Mouse (Mus musculus) c-Kit-negative CD71-positive TER-119-positive erythroid progenitor cells, embryonic 14.5 days (primary cell): ENCODE measurements around the gene Tcta.
"Not testable (repeated sequence)": the region's sequence is repeated elsewhere in the genome, so short reads cannot be mapped to it uniquely, and the experiment has no call there.

Source experiments
- DNase-seq: peaks from one replicate; pipeline ENCODE4 v3.0.0-alpha.2; 2013; ENCODE audit warnings: low read depth, low spot score

The Tcta gene

DNA sequence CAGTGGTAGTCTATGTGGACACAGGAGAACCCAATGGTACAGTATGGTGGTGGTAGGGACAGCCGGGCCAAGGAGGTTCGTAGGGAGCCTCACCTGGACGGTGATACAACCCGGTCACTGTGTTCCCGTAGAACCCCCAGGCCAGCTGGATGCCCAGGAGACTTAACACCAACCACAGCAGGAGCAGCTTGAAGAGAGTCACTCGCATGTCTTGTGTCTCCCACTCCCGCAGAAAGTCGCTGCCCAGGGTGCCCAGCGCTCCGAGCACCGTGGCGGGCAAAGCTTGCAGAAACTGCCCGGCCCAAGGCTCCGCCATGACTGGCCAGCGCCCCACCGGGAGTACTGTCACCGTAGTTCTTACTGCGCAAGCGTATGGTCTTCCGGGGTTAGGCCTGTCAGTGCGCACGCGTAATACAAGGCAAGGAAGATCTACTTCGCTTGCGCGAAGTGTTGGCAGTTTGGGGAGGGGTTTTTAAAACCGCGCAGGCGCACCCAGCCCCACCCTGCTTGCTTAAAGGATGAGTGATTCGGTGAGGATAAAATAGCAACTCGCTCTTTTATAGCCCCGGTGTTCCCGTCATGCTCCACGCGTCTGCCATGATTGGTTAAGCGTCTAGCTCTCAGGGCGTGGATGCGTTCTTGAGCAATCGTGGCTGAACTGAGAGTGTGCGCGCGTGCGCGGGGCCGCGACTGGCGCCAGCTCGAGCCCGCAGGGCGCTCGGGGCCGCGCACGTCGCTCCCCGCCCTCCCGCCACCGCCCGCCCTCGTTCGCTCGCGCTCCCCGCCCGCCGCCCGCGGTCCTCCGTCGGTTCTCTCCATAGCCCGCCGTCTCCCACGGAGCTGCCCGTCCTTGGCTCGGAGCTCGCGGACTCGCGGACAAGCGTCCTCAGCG lies at the start of gene Tcta, which contains the start of gene Rhoa:
TSS of gene Tcta (minus strand) at position 532 of the 892 bp plus-strand sequence.
TSS of gene Rhoa (plus strand) at position 501 of the 892 bp plus-strand sequence.
- peak; percentile 99 for DNase-seq

DNA sequence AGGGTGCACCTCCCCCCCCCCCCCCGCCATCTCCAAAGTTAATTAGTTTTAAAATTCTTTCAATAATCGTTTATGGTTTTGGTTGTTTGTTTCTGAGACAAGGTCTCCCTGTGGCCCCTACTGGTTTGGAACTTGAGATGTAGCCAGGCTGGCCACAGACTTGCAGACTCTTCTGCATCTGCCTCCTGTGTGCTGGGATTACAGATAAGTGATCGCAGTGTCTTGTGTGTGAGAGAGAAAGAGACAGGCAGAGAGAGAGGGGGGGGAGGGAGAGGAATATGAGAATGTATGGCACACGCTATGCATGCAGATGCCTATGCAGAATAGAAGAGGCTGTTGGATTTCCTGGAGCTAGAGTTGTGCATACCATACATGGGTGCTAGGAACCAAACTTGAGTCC lies 43.8 kb upstream of the Tcta start:
- DNase-seq: no peak

- DNase-seq: no peak
These were observed 42.3 kb upstream of the Tcta start for GRCm38 (mm10) chr9:108348290-108348680.

GRCm38 (mm10) chr9:108347540-108348289 lies 41.8 kb upstream of the Tcta start, which contains the start of gene Usp4:
Gene Usp4 (plus strand): TSS chr9:108347853.
- DNase-seq: peak; percentile 80

DNA sequence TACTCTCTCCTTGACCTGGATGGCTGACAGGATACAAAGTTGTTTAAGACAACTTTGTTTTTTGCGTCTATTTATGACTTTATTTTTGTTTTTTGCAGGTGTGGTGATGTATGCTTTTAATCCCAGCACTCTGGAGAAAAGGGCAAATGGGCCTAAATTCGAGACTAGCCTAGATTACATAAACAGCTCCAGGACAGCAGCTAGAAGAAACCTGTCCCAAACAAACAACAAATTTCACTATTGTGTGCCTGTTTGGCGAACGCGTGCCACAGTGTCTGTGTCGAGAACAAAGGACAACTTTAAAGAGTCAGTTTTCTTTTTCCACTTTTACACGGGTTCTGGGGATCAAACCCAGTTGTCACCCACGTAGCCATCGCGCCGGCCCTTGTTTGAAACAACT lies 41.1 kb upstream of the Tcta start:
- no peak for DNase-seq

DNA sequence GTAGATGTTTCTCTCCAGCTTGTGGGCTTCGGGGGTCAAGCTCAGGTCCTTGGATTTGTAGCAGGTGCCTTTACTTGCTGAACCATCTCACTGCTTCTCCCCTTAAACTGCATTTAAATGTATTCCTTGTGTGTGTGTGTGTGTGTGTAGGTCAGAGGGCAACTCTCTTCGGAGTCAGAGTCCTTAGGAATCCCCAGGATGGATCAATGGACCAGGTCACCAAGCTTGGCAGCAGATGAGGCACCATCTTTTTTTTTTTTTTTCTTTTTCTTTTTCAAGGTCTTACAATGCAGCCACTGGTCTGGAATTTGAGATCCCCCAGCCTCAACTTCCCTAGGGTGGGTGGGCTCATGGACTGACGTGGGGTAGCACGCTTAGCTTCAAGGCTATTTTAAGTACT lies 38.5 kb upstream of the Tcta start:
- no peak for DNase-seq

DNA sequence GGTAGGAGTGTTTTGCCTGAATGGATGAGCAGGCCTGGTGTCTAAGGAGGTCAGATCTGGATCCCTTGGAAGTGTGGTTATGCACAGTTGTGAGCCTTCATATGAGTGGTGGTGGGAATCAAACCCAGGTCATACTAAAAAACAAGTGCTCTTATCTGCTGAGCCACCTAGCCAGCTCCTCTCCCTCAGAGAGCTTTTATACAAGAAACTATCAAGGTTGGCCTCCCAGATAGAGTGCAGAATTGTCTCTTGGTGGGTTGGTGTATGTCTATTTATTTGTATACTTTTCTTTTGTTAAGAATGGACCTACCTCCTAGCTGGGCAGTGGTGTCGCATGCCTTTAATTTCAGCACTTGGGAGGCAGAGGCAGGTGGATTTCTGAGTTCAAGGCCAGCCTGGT lies 37.9 kb upstream of the Tcta start:
- no peak for DNase-seq

DNA sequence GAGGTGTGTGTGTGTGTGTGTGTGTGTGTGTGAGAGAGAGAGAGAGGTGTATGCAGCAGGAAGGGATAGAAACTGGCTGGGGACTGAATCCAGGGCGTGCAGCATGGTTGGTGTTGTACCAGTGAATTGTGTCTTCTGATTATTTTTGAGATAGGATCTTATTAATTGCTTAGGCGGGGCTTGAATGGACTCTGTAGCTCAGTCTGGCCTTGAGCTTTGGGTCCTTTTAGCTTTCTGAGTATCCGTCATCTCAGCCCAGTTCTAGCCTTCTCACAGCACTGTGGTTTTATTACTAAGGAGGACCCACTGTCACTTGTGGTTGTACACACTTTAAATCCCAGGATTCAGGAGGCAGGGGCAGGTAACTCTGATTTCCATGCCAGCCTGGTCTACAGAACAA lies 37.4 kb upstream of the Tcta start:
- no peak for DNase-seq

GRCm38 (mm10) chr9:108342301-108342831 lies 36.4 kb upstream of the Tcta start:
- DNase-seq: no peak

DNA sequence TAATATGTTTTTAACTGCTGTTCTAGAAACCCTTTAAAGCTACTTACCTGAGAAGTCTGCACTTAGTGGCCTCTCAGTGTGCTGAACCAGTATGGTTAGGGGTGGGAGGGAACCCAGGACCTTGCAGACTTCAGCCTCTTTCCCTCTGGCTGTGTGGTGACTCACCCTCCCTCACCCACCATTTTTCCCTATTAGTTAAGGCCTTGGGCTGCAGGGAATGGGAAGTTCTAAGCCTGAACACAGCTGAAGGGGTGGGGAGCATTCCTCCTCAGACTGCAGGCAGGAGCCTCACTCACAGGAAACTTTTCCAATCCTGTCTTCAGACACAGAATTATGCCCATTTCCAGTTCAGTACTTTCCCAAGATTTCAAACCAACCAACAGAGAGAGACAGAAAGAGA lies 35.8 kb upstream of the Tcta start:
- peak; percentile 43 for DNase-seq

DNA sequence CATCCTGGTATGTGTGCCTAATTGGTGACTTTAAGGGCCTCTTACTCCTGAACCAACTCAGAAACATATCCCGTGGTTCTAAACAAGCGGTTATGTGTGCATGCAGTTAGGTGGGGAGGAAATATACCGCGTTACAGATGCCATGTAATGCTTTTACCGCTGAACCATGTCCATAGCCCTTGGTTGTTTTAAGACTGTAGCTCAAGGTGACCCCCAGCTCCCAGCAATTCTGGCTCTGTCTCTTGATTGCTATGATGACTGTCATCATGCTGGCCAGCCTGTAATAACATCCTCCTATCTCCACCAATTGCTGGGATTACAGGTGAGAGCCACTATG lies 35.1 kb upstream of the Tcta start:
- DNase-seq: no peak

DNA sequence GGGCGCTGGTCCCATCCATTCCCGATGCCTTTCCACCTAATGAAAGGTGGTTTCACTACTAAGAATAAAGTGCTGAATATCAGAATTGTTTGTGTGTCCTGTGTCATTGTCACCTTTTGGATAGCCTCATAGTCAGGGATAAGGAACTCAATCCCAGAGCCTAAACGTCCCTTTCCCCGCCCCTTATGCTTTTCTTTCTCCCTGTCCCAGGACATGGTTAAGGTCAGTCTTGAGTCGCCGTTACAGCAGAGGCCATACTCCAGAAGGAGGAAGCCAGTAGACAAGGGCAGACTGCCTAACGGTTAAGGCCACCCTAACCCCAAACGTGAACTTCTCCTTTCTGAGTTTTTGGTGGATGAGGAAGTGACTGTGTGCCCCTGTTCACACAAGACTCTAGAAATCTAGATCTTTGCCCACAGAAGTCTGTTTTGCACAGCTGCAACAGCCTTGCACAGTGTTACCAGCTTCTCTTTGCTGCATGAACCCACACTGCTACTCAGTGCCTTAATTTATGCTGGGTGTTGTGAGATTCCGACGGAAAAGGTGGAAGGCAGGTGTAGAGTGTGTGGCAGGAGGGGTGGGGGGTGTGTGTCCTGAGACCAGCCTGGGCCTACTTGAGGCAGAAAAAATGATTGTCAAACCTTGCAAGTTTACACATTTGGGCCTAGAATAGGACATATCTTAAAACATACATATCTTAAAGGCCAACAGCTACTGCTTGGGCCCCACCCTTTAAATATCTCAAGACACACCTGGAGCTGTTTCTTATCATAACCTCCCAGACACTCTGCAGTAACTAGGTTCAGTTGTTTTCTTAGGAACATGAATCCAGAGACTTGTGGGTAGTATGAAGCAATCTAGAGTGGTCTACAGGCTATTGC lies 34.5 kb upstream of the Tcta start:
- DNase-seq: peak; percentile 90

DNA sequence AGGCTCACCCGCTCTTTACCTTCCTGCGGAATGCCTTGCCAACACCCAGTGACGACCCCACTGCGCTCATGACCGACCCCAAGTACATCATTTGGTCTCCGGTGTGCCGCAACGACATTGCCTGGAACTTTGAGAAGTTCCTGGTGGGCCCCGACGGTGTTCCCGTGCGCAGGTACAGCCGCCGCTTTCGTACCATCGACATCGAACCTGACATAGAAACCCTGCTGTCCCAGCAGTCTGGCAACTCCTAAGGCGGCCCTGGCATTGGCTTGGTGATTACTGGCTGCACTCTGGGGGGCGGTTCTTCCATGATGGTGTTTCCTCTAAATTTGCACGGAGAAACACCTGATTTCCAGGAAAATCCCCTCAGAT lies 33.9 kb upstream of the Tcta start:
- no peak for DNase-seq

DNA sequence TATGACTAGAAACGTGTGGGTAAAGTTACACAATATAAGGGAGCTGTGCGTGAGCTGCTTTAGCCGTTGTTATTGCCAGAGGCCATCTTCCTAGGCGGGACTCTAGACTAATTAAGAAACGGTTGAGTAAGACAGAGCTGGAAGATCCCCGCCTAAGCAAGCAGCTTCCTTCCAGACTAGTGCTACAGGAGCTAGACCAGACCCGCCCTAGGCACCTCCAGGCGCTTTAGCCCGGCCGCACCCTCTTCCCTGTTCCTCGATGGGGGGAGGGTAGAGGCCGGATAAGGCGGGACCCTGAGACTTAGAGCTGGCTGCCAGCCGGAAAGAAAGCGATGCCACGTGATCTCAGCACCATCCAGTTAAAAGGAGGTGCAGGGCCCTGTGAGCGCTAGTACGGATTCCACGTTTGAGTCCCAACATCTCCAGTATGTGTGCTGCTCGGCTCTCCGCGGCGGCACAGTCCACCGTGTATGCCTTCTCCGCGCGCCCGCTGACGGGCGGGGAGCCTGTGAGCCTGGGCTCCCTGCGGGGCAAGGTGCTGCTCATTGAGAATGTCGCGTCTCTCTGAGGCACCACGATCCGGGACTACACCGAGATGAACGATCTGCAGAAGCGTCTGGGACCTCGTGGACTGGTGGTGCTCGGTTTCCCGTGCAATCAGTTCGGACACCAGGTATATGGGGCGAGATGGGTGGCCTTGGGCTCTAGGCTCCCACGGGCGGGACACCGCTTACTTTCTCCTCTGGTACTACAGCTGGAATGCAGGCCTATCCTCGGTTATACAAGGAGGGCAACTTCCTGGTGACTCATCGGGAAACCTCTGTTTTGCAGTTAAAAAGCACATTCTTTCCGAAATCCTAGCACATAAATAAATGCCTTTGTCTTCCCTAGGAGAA lies 33.2 kb upstream of the Tcta start, which contains the start of gene Gpx1:
TSS of gene Gpx1 (plus strand) at position 18 of the 896 bp plus-strand sequence.
- peak; percentile 95 for DNase-seq

- DNase-seq: peak; percentile 44
These were observed 32.6 kb upstream of the Tcta start for GRCm38 (mm10) chr9:108338551-108338885.

DNA sequence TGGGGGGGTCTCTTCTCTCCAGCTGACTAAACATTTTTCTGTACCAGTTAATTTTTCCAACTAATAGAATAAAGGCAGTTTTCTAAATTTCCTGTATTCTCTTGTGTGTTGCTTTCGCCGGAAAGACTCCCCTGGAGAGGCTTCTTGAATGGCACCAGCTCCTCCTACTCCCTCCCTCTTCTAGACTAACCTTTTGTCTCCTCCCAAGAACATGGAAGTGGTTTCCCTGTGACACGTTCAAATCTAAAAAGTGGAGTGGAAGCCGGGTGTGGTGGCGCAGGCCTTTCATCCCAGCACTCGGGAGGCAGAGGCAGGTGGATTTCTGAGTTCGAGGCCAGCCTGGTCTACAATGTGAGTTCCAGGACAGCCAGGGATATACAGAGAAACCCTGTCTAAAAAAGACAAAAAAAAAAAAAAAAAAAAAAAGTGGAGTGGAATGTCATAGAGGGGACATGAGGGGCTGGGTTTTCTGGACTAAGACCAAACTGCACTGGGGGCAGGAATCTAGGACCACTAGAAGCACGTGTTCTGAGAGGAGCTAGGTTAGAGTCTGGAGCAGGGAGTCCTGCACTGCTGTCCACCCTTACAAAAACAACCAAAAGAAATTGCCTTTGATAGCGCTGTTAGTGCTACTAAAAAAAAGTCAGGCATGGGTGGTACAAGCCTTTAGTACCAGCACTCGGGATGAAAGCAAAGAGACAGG lies 32.0 kb upstream of the Tcta start:
- DNase-seq: no peak

DNA sequence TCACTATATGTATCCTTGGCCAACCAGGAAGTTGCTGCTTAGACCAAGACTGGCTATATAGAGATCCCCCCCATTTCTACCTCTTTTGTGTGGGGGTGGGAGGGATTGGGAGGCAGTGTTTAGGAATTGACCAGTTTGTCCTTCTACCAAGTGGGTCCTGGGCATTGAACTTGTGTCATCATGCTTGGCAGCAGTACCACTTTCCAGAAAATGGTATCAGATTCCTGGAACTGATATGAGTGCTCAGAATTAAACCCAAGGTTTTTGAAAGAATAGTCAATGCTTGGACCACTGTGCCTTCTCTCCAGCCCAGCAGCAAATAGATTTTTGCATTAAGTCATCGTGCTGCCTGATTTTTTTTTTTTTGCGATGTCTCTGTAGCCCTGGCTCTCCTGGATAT lies 19.9 kb upstream of the Tcta start:
- no peak for DNase-seq

- DNase-seq: no peak
These were observed 18.8 kb upstream of the Tcta start for GRCm38 (mm10) chr9:108324784-108325183.

- DNase-seq: not testable (repeated sequence)
These were observed 16.1 kb upstream of the Tcta start for GRCm38 (mm10) chr9:108322054-108322453.

DNA sequence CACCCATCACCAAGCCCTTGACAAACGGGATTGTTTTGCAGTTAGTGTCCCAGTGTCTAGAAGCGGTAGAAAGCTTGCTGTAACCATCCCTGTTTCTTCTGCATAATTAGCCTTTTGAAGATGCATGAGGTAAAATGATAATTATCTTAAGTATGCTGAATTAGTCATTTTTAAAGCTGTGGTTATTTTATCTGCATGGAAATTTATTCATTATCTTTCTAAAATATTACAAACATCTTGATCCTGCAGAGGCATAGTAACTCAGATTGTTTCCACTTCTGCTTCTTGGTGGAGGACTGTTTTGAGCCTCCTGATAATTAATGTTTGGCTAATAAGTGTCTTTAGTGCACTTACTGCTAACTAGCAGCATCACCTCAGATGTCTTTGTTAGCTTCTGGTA lies 12.5 kb upstream of the Tcta start:
- DNase-seq: no peak
